Mouse (Mus musculus) left cerebral cortex, adult 8-10 months (tissue): ENCODE measurements at regions not wholly inside any gene's neighbourhood (a gene's known extent, or its start where the extent isn't known, plus 50 kb on each side); places are given as distances from the start of the nearest gene placed in this dataset.

ENCODE experiments used
- DNase-seq, 2 experiments: peaks; one replicate each; pipeline ENCODE4 v3.0.0; 2022; ENCODE audit warnings: low spot score in 2 of 2

DNA sequence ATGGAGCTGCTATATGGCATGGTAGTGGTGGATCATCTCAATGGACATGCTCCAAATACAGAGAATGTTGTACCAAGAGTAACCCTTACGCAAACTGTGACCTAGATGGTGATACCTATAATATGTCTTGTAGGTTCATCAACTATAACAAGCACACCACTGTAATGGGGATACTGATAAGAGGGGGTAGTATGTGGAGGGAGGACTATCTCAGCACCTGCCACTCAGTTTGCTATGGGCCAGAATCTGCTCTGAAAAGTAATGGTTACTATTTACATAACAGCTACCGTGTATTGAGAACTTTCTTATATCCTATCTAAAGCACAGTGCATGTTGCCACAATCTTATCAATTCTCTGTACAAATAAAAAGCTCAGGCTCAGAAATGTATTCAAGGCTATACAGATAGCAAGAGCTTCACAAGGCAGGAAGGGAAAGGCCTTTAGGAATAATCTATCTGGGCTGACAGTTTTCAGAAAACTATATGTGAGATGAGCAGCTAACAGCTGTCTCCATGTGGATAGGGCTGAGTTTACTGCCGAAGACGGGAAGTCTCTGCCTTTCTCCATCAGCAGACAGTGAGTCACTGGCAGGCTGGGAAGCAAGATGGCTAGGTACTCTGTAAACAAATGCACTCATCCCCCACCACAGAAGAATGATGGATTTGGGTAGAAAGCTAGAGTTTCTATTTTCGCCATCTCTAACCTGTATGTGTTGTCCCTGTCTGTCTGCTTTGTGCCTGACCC, 77.1 kb upstream of the Nck2 start:
- no peak for DNase-seq

DNA sequence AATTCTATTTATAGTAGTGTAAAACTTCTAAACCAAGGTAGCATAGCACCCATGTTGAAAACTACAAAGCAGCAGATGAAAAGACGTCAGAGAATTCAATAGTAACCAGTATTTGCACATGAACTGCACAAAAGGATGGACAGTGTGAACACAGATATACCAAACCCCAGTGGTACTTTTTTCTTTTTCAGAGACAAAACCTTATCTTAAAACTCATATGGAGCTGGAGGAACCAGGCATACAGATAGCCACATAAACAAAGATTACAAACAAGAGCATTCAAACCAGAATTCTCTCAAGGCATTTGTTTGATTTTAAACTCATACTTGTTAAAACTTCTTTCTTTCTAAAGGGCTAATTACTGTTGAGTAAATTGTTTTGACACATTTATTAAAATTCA, 72.5 kb upstream of the Nck2 start:
- DNase-seq = no peak

DNA sequence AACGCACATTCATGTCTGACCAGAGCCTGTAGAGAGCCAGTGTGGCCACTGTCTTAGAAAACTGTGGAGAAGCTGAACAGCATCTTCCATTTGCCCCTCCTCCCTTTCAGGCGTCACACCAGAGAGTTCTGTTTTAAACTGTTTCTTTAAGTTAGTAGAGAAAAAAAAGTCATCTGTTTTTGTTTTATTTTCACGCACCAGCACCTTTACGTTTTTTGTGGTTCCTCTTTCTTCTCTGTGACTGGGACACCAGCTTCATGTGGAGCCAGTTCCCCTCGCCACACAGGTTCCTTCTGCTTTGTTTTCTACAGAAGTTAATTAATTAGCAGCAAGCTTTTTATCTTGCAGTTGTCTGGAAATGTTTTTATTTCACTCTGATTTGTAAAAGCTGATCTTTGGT, 69.4 kb upstream of the Nck2 start:
- no peak for DNase-seq

DNA sequence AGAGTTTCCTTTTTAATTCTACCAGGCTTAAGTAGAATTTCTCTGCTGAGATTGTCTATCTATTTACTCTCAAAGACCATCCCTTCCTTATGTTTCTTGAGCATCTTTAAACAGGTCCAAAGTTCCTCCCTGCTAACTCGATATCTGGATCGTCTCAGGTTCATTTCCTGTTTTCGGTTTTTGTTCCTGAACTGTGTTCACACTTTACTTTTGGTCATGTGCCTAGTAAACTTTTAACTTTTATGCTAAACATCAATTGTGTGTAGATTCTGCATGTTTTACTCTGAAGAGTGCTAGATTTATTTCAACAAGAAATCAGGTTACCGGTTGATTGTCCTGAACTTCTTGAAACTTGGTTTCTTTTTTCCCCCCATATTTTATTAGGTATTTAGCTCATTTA, 68.5 kb upstream of the Nck2 start:
- no peak for DNase-seq

DNA sequence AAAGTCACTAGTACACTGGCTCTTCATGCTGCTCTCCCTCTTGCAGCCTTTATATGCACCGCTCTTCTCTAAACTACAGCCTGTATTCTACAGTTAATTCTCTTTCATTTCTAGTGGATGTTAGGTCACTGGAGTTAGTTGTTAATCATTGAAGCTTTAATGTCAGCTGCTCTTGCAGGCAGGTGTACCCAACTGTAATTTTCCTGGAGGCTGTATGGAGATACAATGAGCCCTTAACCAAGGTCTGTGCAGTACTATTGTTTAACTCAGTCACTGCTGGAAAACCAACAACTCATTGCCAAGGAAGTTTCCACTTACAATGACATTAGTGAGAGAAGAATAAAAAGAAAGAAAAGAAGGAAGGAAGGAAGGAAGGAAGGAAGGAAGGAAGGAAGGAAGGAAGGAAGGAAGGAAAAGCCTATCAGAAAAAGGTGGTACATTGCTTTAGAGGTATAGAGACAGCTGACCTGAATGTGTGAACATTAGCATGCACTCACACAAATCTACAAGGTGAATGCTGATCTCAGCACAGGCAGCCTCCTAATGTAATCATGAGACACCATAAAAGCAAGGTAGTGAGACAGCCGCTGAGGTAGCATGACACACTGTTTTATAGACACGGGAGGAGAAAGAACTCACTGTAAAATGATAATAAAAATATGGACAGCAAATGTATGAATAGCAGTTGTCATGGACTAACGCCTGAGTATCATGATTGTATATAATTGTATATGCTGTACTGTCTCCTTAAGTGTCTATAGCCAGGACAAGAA, 66.7 kb upstream of the Nck2 start:
- DNase-seq = no peak

DNA sequence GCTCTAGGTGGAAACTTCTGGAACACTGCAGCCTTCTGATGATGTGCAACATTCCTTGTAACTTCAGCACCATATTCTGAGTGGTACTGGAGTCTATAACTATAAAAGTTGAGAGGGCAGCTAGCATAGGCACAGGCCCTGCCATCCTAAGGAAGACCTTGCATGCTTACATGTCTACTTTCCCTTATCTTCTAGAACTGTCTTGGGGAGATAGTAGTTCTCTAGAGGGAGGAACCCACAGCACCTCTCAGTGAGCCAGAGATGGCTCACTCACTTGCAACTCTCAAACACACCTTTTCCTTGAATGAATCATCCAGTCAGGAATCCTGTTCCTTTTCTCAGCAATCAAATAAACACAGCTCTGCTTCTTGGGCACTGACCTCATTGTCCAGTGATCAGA, 59.4 kb upstream of the Nck2 start:
- DNase-seq = no peak

DNA sequence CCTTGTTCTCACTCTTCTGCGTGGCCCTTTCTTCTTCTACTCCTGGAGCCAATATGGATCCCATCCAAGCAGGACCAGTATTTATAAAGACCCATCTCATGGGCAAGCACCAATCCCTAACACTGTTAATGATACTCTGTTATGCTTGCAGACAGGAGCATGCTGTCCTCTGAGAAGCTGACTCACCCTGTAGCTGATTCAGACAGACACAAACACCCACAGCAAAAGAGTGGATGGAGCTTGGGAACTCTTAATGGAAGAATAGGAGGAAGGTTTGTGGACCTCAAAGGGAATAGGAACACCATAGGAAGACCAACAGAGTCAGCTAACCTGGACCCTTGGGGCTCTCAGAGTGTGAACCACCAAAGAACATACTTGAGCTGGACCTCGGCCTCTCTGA, 50.3 kb upstream of the Nck2 start:
- DNase-seq = no peak
